ENCODE assay signal across 13 mouse cellular contexts in genomic region chr10:40135807-40136778, GRCm38 (mm10). TPM values are rescaled to one million over a fixed set of nuclear protein-coding genes. Genes with fewer than 3 reads are reported as not detected.
A peak's percentile ranks its signal among the peaks of the same experiment; 100 is the strongest.
DNase-seq lines count a peak whose midpoint lies in the region; ATAC-seq and TF ChIP-seq lines count a peak whose summit lies in the region.
"Had no signal": no experiment of that assay in that cellular context is flagged by ENCODE, and none has a peak within 500 bp of the region (broad histone marks: within the 10 kb centered on the region; RNA-seq: fewer than 3 reads in every experiment).

No protein-coding gene starts in this region.

- TF ChIP-seq CTCF in CH12.LX (conservative IDR thresholded peaks at IDR 0.05 in 1 of 2, IDR thresholded peaks at IDR 0.05 in 1 of 2; ENCODE audit: low read depth in 2 of 2, low read length in 2 of 2), result peak in 1 of 2 experiments; percentile 65; a peak in 2 of 4 replicates
- peak; percentile 49 for TF ChIP-seq CTCF in liver, embryonic 14.5 days (IDR thresholded peaks at IDR 0.05; ENCODE audit: low read depth)

- DNase-seq in embryonic facial prominence, embryonic 14.5 days (ENCODE audit: low spot score), result peak; percentile 68
- DNase-seq in embryonic facial prominence, embryonic 10.5 days (ENCODE audit: low spot score), result no peak
- DNase-seq in liver, result no peak
- peak; percentile 12 for DNase-seq in CH12.LX (ENCODE audit: extremely low read depth)
- DNase-seq in liver, embryonic 14.5 days (ENCODE audit: low read depth in 3 of 3, low spot score in 3 of 3), result no peak
- DNase-seq in kidney, postnatal 36 days, result no peak
- no peak for DNase-seq in left cerebral cortex, adult 11 months (ENCODE audit: low spot score)
- DNase-seq: cerebellum, postnatal 25 days; layer of hippocampus, adult 9-11 months had no signal

- H3K4me2 ChIP-seq in embryonic facial prominence, embryonic 14.5 days (ENCODE audit: low read depth, low read length), result no peak overlapping the region
- H3K4me2 ChIP-seq in liver, embryonic 12.5 days, result peak overlapping the region; percentile 86
- no peak overlapping the region for H3K4me2 ChIP-seq in CH12.LX (ENCODE audit: insufficient read depth, low read depth, poor library complexity, severe bottlenecking)
- peak overlapping the region; percentile 93 for H3K4me2 ChIP-seq in liver, embryonic 14.5 days (ENCODE audit: low read depth)
- H3K4me2 ChIP-seq: heart, embryonic 15.5 days; hindbrain, embryonic 15.5 days had no signal

- H3K79me2 ChIP-seq in CH12.LX (replicated peaks; ENCODE audit: control insufficient read depth, extremely low read depth, insufficient read depth, poor library complexity, severe bottlenecking), result no peaks in the 10 kb centered on the region; the same call in 1 of the 2 replicates

- no peak for TF ChIP-seq EP300 in CH12.LX (IDR thresholded peaks at IDR 0.05; ENCODE audit: low read length)
- TF ChIP-seq EP300 in liver, embryonic 14.5 days (IDR thresholded peaks at IDR 0.05; ENCODE audit: low read depth), result no peak

- dilution Hi-C loops in CH12.LX (cut with MboI; ENCODE audit: extremely low pct_ligation_motif_present, extremely low pct_unique_long_range_greater_than_20kb, low sequenced_read_pairs), result no loop called here

- TF ChIP-seq POLR2A in CH12.LX (IDR thresholded peaks at IDR 0.05; ENCODE audit: low read depth, low read length), result no peak

- H3K27me3 ChIP-seq in embryonic facial prominence, embryonic 14.5 days (replicated peaks; ENCODE audit: control insufficient read depth, insufficient read depth, low read length), result 0 out of 2 replicates have a peak, but pooled peaks cover 7% of the 10 kb centered on the region
- H3K27me3 ChIP-seq in embryonic facial prominence, embryonic 10.5 days (replicated peaks; ENCODE audit: low read depth, poor library complexity, severe bottlenecking), result peaks cover 24% of the 10 kb centered on the region
- no peaks in the 10 kb centered on the region for H3K27me3 ChIP-seq in liver, embryonic 12.5 days (replicated peaks)
- peaks cover 1% of the 10 kb centered on the region for H3K27me3 ChIP-seq in CH12.LX (replicated peaks)
- H3K27me3 ChIP-seq in liver, embryonic 14.5 days (ENCODE audit: control insufficient read depth, insufficient read depth, low read length), result no peaks in the 10 kb centered on the region
- H3K27me3 ChIP-seq: heart, embryonic 15.5 days; megakaryocyte, embryonic 14.5 days had no signal

- no peaks in the 10 kb centered on the region for H3K36me3 ChIP-seq in embryonic facial prominence, embryonic 14.5 days (ENCODE audit: control insufficient read depth, insufficient read depth, low read length)
- no peaks in the 10 kb centered on the region for H3K36me3 ChIP-seq in embryonic facial prominence, embryonic 10.5 days (replicated peaks)
- peaks cover 39% of the 10 kb centered on the region for H3K36me3 ChIP-seq in liver, embryonic 12.5 days
- H3K36me3 ChIP-seq in CH12.LX (replicated peaks in 1 of 2; ENCODE audit: control insufficient read depth in 1 of 2, insufficient read depth in 1 of 2, low read length in 1 of 2), result no peaks in the 10 kb centered on the region
- H3K36me3 ChIP-seq in liver, embryonic 14.5 days (replicated peaks; ENCODE audit: control insufficient read depth, insufficient read depth, low read depth), result peaks cover 45% of the 10 kb centered on the region
- H3K36me3 ChIP-seq: heart, embryonic 15.5 days; hindbrain, embryonic 15.5 days had no signal

- no peak overlapping the region for H3K9ac ChIP-seq in embryonic facial prominence, embryonic 14.5 days (ENCODE audit: low read depth, low read length)
- H3K9ac ChIP-seq in liver, embryonic 12.5 days, result peak overlapping the region; percentile 24; the same call in 1 of the 2 replicates
- no peak overlapping the region for H3K9ac ChIP-seq in CH12.LX (ENCODE audit: insufficient read depth, low read depth)
- no peak overlapping the region; the same call in 1 of the 2 replicates for H3K9ac ChIP-seq in liver, embryonic 14.5 days (replicated peaks)
- H3K9ac ChIP-seq: heart, embryonic 15.5 days; hindbrain, embryonic 15.5 days had no signal

- no peaks in the 10 kb centered on the region for H3K9me3 ChIP-seq in embryonic facial prominence, embryonic 14.5 days (ENCODE audit: control insufficient read depth, low read length)
- H3K9me3 ChIP-seq in embryonic facial prominence, embryonic 10.5 days, result no peaks in the 10 kb centered on the region
- H3K9me3 ChIP-seq in liver, embryonic 12.5 days (replicated peaks), result no peaks in the 10 kb centered on the region
- H3K9me3 ChIP-seq in CH12.LX (replicated peaks; ENCODE audit: low read length), result no peaks in the 10 kb centered on the region
- no peaks in the 10 kb centered on the region for H3K9me3 ChIP-seq in liver, embryonic 14.5 days (ENCODE audit: control insufficient read depth, low read length)
- H3K9me3 ChIP-seq: heart, embryonic 15.5 days; hindbrain, embryonic 15.5 days; megakaryocyte, embryonic 14.5 days had no signal

- no peak overlapping the region for H3K4me3 ChIP-seq in embryonic facial prominence, embryonic 14.5 days (ENCODE audit: low read depth, low read length)
- H3K4me3 ChIP-seq in embryonic facial prominence, embryonic 10.5 days, result no peak overlapping the region
- H3K4me3 ChIP-seq in liver, embryonic 12.5 days, result no peak overlapping the region
- H3K4me3 ChIP-seq in CH12.LX (replicated peaks in 1 of 3; ENCODE audit: low read depth in 2 of 3, low read length in 2 of 3, poor library complexity in 1 of 3), result no peak overlapping the region
- no peak overlapping the region for H3K4me3 ChIP-seq in liver, embryonic 14.5 days (ENCODE audit: insufficient read depth in 1 of 2, low read depth in 2 of 2, low read length in 2 of 2)
- H3K4me3 ChIP-seq: heart, embryonic 15.5 days; hindbrain, embryonic 15.5 days; megakaryocyte, embryonic 14.5 days had no signal

- peak; percentile 63; the same call in 1 of the 2 replicates for ATAC-seq in embryonic facial prominence, embryonic 14.5 days (ENCODE audit: low read depth)
- no peak for ATAC-seq in liver, embryonic 12.5 days
- ATAC-seq in liver, embryonic 14.5 days (ENCODE audit: insufficient read depth), result no peak

- no peaks in the 10 kb centered on the region for H3K4me1 ChIP-seq in embryonic facial prominence, embryonic 14.5 days (ENCODE audit: control insufficient read depth, insufficient read depth, low read length)
- 0 out of 2 replicates have a peak, but pooled peaks cover 5% of the 10 kb centered on the region for H3K4me1 ChIP-seq in embryonic facial prominence, embryonic 10.5 days
- peaks cover 94% of the 10 kb centered on the region for H3K4me1 ChIP-seq in liver, embryonic 12.5 days
- H3K4me1 ChIP-seq in CH12.LX (ENCODE audit: control insufficient read depth in 1 of 2, insufficient read depth in 2 of 2), result peaks cover 6 to 27% of the 10 kb centered on the region in 2 experiments
- peaks cover 58 to 70% of the 10 kb centered on the region in 2 experiments for H3K4me1 ChIP-seq in liver, embryonic 14.5 days (replicated peaks; ENCODE audit: control insufficient read depth in 2 of 2, insufficient read depth in 2 of 2, low read length in 1 of 2)

- TF ChIP-seq RAD21 in CH12.LX (IDR thresholded peaks at IDR 0.05; ENCODE audit: low read depth, low read length), result peak; percentile 55

- no peak overlapping the region for H3K27ac ChIP-seq in embryonic facial prominence, embryonic 14.5 days (replicated peaks; ENCODE audit: low read depth, low read length)
- H3K27ac ChIP-seq in embryonic facial prominence, embryonic 10.5 days (replicated peaks), result no peak overlapping the region
- H3K27ac ChIP-seq in liver, embryonic 12.5 days, result peak overlapping the region; percentile 70
- no peak overlapping the region for H3K27ac ChIP-seq in CH12.LX (ENCODE audit: insufficient read depth, low read depth)
- H3K27ac ChIP-seq in liver, embryonic 14.5 days, result peak overlapping the region; percentile 23
- H3K27ac ChIP-seq: heart, embryonic 15.5 days; hindbrain, embryonic 15.5 days had no signal

- in situ Hi-C loops in CH12.LX (cut with MboI; ENCODE audit: low pct_ligation_motif_present, low pct_unique_long_range_greater_than_20kb, low sequenced_read_pairs), result no loop called here

- WGBS in embryonic facial prominence, embryonic 14.5 days, result 68% methylated on average over 9 of the region's 9 CpGs
- 82% methylated on average over 9 of the region's 9 CpGs for WGBS in embryonic facial prominence, embryonic 10.5 days
- WGBS in liver, embryonic 12.5 days (ENCODE audit: insufficient replicate concordance), result 65% methylated on average over 9 of the region's 9 CpGs
- WGBS in liver, embryonic 14.5 days (ENCODE audit: insufficient replicate concordance), result 66% methylated on average over 9 of the region's 9 CpGs

TF ChIP-seq in CH12.LX, 34 proteins besides CTCF, POLR2A, EP300 and RAD21:
- TF ChIP-seq SMC3 (IDR thresholded peaks at IDR 0.05; ENCODE audit: low read depth, low read length), result peak; percentile 49
- TF ChIP-seq USF1 (IDR thresholded peaks at IDR 0.05; ENCODE audit: low read depth, low read length), result no peak
- TF ChIP-seq ZNF384 (IDR thresholded peaks at IDR 0.05; ENCODE audit: low read depth, low read length), result 0 out of 2 replicates have a peak, but pooled peaks have one; percentile 6

RNA-seq across cellular contexts. Expression of gene Slc16a10, which starts 6.0 kb away (rescaled TPM):
- 7.2 and 8.2 TPM in 2 replicates for polyA plus RNA-seq in embryonic facial prominence, embryonic 14.5 days (2014; fragmentation: Nextera tagmentation; extraction: Ambion mirVana)
- polyA plus RNA-seq in embryonic facial prominence, embryonic 10.5 days (2016; fragmentation: Nextera tagmentation; extraction: Ambion mirVana), result 6.0 and 7.8 TPM in 2 replicates
- 93.9 and 99.9 TPM in 2 replicates for polyA plus RNA-seq in liver, embryonic 12.5 days (2016; fragmentation: Nextera tagmentation; extraction: Ambion mirVana)
- total RNA-seq in CH12.LX (2012; rRNA removed) (10.4 TPM in 2 replicates), CH12.LX (2014; rRNA removed) (4.5 TPM in 2 replicates)
- 3.5 and 4.1 TPM in 2 replicates for polyA plus RNA-seq in CH12.LX (2012; ENCODE audit: insufficient read length, low read depth)
- 32.8 and 33.8 TPM in 2 replicates for polyA plus RNA-seq in liver, embryonic 14.5 days (2012; rRNA removed)
- polyA plus RNA-seq in liver, embryonic 14.5 days (2014; fragmentation: Nextera tagmentation; extraction: Ambion mirVana), result 63.5 and 69.3 TPM in 2 replicates

Comparison
In these comparisons a context has a peak if more than half of its experiments do, and no peak if none do; other contexts are left out.
1. DNase-seq: peak in embryonic facial prominence, embryonic 14.5 days (single experiment) and CH12.LX (single experiment); none in embryonic facial prominence, embryonic 10.5 days (single experiment), liver (single experiment), liver, embryonic 14.5 days (0 of 3), kidney, postnatal 36 days (0 of 2) and left cerebral cortex, adult 11 months (single experiment).
2. H3K27ac ChIP-seq: peak in liver, embryonic 12.5 days (single experiment) and liver, embryonic 14.5 days (single experiment); none in embryonic facial prominence, embryonic 14.5 days (single experiment), embryonic facial prominence, embryonic 10.5 days (single experiment) and CH12.LX (single experiment).
3. H3K4me2 ChIP-seq: peak in liver, embryonic 12.5 days (single experiment) and liver, embryonic 14.5 days (single experiment); none in embryonic facial prominence, embryonic 14.5 days (single experiment) and CH12.LX (single experiment).